Mouse (Mus musculus): ENCODE results near the gene Aff1.

Aff1 gene

DNA sequence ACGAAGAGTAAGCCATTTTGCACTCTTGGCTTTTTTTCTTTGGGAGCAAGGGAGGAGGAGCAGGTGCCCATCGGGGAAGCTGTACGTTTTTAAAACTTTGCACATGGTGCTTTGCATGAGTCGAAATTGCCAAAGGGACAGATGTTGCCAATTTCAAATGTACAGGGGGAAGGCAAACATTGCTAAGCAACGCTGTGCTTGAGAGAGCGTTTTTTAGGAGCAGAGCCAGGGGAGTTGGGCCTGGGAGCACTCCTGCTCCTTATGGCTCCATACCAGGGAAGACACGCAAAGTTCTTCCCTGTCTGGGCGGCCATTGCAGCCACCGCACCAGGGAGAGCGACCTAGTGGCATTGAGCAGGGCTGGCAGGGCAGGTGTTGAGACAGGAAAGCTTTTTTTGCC lies 105.6 kb downstream of the Aff1 start:
- in situ Hi-C loops (cut with MboI; ENCODE audit: low sequenced_read_pairs), result no loop called here

DNA sequence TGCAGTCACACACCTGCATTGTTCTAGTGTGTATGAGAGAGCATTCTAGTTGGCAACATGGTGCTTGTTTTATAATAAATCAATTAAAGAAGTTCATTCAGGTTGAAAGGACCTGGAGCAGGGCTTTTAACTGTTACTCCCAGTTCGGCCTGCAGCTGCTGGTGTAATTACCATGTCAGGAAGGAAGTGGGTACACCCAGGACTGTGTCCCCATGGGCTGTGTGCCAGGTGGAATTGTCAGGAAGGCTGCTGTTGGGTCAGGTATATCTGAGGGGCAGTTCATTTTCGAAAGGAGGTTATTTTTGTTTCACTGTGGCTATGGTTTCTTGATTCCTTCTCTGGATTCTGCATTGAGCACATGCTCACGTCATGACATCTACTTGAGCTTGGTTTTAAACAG lies 107.3 kb downstream of the Aff1 start:
- in situ Hi-C loops (cut with MboI; ENCODE audit: low sequenced_read_pairs), result no loop called here

DNA sequence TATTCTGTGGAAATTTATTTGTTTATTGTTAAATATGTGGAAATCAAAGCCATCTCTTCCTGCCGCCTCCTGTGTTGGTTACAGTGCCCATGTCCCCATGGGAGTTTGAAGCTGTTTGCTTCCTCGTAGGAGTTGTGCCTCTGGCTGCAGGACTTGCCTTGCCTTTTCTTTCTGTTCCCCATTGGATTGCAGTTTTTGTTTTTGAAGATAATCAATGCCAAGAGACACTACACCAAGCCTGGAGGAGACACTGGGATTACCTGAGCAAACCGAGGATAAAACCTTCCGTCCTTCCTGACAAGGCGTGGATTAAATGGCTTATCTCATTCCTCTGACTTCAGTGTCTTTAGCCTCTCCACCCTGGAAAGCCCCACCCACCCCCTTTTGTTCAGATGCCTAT lies 107.8 kb downstream of the Aff1 start:
- in situ Hi-C loops (cut with MboI; ENCODE audit: low sequenced_read_pairs), result loop anchor here (25.0 kb wide), 1 partner anchor 438 kb away; no protein-coding TSS in a partner anchor

DNA sequence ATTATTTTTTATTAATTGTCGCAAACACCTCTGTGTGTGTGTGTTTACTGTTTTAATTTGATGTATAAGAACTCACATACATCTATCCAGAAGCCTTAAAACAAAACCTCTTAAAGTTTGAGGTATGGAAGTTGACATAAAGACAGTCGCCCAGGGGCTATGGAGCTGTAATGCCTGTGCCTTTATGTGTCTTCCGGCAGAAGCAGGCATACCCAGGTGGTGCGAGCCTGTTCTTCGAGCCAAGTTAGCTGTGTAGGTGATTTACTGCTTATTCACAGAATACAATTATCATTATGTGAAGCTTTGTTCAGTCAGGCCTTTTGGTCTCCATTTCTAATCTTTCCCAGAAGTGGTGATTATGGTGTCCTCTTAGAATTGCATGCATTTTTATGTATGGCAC lies 111.2 kb downstream of the Aff1 start:
- in situ Hi-C loops (cut with MboI; ENCODE audit: low sequenced_read_pairs), result loop anchor here (25.0 kb wide), 1 partner anchor 441 kb away; no protein-coding TSS in a partner anchor

DNA sequence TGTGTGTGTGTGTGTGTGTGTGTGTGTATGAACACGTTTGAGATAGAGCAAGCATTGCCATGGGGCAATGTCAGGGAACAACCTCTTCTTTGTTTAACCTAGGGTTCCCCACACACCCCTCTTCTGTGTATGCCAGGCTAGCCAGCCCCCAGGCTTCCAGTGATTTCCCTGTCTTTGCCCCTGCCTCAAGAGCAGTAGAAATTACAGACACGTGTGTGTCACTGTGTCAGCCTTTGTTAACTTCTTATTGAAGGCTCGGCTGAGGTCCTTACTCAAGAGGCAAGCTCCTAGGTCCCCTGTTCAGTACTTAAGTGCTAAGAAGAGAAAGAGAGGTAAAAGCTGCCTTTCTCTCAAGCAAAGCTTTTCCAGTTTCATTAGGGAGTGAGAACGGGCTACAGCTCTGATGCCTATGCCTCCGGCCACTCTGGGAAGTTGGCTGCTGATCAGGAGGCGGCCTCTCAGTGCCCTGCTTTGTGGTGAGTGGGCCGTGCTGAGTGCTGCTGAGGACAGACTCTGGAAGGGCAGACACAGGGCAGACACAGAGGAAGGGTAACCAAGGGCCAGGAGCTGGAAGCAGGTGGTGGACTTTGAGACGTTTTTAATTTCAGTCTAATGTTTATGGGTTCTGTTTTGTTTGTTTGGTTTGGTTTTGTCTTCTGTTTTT lies 111.9 kb downstream of the Aff1 start:
- in situ Hi-C loops (cut with MboI; ENCODE audit: low sequenced_read_pairs), result loop anchor here (25.0 kb wide), 1 partner anchor 442 kb away; no protein-coding TSS in a partner anchor

DNA sequence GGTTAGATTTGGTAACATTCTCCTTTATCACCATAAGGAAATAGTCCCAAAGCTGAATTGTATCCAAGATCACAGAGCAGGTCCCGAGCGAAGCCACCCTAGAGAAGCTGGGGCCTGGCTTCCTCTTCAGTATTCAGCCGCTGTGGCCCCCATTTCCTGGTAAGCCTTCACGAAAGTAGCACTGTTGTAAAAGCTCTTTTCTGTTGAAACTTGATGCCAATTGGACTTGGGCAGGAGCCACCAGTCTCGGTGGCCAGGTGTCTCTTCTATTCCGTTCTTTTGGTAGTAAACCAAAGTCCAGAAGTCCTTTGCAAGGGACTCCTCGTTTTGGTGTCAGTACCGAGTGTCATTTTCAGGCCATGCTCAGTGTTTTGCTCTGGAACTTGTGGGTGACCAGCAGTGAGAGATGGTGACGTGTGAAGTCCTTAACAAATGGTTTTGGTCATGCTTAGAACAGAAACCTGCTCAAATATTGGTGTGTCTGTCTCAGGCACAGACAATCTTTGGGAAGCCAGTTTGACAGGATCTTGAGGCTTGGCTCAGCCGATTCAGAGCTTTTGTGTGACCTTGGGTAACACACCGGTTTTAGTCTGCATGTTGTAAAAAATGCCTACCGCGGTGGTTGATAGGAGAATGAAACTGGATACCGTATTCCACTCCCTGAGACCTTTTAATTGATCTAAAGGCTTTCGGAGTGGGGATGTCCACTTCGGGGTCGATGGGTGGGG lies 114.8 kb downstream of the Aff1 start:
- in situ Hi-C loops (cut with MboI; ENCODE audit: low sequenced_read_pairs), result loop anchor here (25.0 kb wide), 1 partner anchor 445 kb away; no protein-coding TSS in a partner anchor

DNA sequence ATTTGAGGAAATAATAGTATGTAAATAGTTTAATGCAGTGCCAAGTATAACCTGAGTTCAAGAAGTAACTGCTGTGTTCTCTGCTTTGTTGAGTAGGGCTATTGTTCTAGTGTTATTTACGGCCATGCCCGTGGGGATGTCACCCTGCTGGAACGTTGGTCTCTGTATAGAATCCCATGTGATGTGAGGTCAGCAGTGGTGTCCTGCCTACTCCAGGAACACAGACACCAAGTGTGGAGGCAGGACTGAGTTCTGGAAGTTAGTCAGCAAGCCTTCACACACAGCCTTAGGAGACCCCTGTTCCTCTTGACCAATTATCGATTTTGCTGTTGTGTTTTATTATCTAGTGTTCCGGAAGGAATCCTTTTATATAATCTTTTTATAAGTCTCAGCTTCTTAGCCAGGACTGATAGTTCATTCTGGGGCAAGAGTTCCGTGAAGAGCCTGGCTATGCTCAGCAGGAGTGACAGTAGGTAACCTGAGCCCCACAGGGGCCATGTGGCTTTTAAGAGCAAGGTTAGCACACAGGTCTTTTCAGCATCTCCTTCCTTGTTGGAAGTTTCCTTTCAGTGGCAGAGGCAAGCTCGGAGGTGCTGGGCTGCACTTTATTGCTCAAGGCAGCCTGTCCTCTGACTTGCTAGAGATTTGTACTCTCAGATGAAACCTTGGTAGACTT lies 115.6 kb downstream of the Aff1 start:
- in situ Hi-C loops (cut with MboI; ENCODE audit: low sequenced_read_pairs), result loop anchor here (25.0 kb wide), 1 partner anchor 445 kb away; no protein-coding TSS in a partner anchor

DNA sequence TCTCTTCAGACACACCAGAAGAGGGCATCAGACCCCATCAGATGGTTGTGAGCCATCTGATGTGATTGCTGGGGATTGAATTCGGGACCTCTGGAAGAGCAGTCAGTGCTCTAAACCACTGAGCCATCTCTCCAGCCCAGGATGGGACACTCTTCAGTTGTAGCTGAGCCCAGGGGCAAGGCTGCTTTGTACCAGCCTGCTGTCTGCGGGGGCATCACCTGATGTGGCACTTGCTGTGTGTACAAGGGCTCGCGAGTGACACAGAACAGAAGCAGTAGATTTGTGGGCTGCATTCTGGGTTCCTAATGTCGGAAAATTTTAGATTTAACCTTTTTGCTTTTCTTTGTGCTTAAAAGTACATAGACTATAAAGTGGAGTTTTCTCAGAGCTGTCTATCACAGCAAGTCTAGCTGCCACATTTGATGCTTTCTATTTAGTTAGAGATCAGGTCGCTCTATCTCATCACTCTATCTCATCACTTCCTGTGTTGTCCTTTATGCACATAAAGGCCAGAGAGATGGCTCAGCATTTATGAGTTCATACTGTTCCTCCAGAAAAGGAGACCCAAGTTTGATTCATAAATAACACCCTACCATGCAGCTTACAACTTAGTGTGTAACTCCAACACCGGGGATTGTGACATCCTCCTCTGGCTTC lies 117.6 kb downstream of the Aff1 start:
- in situ Hi-C loops (cut with MboI; ENCODE audit: low sequenced_read_pairs), result loop anchor here (10.0 to 25.0 kb wide), 2 partner anchors 125 to 448 kb away; no protein-coding TSS in a partner anchor

DNA sequence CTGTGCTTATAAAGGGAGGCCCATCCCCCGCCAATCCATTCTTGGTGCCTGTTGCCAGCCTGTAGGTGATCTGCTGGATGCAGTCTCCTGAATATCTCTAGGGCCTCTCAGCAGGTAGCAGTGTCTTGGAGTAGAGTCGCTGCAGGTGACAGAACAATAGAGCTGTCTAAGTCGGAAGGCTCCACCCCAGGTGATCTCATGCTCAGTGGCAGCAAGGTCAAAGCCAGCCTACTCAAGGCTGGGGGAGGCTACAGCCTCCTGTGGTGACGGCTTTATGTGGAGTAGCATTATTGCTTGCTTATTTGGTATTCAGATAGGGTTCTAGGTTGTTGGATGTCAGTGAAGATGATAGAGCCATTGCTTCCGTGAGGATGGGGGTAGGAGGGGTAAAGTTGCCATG lies 121.1 kb downstream of the Aff1 start:
- in situ Hi-C loops (cut with MboI; ENCODE audit: low sequenced_read_pairs), result loop anchor here (10.0 to 25.0 kb wide), 2 partner anchors 128 to 451 kb away; no protein-coding TSS in a partner anchor

DNA sequence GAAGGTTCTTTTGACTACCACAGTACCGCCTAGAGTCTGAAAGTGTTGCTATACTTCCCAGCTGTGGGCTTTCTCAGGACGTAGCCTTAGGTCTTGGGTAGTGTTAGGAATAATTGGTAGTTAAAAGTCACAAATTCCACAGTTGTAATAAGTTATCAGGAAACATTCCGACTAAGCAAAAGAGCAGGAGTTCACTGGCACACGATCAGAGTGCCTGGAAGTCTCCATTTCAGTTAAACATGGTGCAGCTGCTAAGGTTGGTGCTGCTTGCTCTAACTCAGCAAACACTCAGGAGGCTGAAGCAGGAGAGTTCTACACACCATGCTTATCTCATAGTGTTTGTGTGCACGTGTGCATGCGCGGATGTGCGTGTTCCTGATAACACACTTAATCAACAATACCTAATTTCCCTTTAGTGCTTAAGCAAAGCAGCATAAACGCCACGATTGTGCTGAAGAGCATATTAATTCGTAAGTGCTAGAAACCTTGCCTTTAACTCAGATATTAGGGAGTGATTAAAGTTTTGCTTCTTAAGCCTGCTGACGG lies 121.9 kb downstream of the Aff1 start:
- in situ Hi-C loops (cut with MboI; ENCODE audit: low sequenced_read_pairs), result loop anchor here (10.0 to 25.0 kb wide), 2 partner anchors 129 to 452 kb away; no protein-coding TSS in a partner anchor

DNA sequence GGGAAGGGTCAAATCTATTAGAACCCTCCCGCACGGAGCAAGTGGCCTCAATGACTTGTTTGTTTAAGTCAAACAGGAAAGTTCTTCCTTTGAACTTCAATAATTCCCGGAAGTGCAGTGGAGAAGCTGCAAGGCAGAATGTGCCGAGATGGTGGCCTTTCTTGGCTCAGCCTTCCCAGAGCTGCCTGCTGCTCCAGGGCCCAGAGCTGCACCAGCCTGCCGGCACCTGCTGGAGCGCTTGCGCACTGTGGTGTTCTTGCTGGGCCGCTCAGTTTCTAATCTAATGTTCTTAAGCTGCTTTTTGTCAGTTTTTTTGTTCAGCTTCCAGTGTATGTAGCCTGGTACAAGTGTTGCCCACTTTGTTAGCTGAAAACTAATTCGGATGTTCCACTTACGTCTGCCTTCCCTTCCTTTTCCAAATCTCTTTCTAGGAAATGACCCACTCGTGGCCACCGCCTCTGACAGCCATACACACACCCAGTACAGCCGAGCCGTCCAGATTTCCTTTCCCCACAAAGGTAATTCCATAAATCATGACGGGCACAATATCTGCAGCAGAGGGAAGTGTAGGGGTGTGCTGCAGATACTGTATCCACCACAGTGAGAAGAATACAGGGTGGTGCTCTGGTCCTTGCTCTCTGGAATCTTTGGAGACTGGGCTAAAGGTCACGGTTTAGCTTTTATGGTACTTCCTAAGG lies 122.5 kb downstream of the Aff1 start:
- in situ Hi-C loops (cut with MboI; ENCODE audit: low sequenced_read_pairs), result loop anchor here (10.0 to 25.0 kb wide), 2 partner anchors 130 to 452 kb away; no protein-coding TSS in a partner anchor

DNA sequence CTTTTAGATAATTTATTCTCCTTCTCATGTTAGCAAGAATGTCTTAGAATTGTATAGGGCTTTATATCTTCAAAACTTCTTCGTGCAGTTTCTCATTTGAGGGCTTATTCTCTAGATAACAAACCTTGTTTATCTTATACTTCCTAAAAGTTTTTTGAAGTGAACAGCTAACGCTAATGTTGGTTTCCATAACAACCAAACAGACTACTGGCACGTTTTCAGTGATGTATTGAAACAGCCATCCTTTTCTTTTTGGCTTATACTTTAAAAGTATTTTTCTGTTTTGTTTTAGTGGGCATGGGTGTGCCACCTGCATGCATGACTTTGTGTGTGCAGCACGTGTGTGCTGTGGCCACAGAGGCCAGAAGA lies 123.1 kb downstream of the Aff1 start:
- in situ Hi-C loops (cut with MboI; ENCODE audit: low sequenced_read_pairs), result loop anchor here (10.0 to 25.0 kb wide), 2 partner anchors 130 to 453 kb away; no protein-coding TSS in a partner anchor

DNA sequence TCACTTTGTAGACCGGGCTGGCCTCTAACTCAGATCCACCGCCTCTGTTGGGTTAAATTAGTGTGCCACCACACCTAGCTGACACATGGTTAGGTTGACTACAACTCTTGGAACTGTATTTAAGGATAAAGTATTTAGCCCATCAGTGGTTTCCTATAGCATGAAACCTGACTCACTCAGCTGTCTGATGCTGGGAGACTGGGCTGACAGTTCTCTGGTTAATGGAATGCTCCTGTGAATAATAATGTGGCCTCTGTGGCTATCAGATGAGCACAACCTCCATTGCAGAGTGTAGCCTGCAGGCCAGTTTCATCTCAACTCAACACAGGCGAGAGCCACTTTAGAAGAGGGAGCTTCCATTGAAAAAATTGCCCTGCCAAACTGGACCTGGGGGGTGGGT lies 124.5 kb downstream of the Aff1 start:
- in situ Hi-C loops (cut with MboI; ENCODE audit: low sequenced_read_pairs), result loop anchor here (10.0 to 25.0 kb wide), 2 partner anchors 132 to 454 kb away; no protein-coding TSS in a partner anchor

DNA sequence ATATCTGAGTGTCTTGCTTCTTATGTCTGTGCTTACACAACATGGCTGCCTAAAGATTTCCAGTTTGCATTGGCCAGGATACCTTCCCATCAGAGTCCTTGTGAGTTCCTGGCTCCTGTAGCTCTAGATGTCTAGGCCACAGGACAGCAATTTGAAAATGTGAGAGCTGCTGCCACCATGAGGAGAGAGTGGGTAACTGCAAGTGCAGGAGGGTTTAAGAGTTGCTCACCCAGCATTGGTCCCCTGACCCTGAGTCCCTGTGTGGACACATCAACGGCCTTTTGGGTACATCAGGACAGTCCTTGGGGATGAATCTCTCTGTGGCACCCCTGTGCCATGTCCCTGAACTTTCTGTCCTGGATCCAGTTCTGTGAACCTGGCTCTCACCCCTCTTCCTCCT lies 125.6 kb downstream of the Aff1 start:
- in situ Hi-C loops (cut with MboI; ENCODE audit: low sequenced_read_pairs), result loop anchor here (10.0 to 25.0 kb wide), 2 partner anchors 133 to 455 kb away; no protein-coding TSS in a partner anchor

DNA sequence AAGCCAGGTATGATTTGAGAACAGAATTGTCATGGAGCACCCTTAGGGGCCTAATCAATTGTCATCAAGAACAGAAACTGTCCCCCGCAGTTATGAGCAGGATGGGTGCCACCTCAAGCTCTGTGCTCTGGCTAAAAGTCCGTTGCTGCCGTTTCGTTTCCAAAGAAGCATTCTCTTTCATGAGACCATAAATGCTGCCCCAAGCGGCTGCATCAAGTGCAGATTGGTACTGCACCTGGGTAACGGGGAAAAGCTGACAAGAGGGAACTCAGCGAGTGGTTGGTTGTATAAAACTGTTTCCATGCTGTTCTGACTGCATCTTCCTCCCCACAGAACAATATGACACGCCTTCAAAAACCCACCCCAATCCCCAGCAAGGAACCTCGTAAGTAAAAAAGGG lies 126.4 kb downstream of the Aff1 start:
- in situ Hi-C loops (cut with MboI; ENCODE audit: low sequenced_read_pairs), result loop anchor here (10.0 to 25.0 kb wide), 2 partner anchors 134 to 456 kb away; no protein-coding TSS in a partner anchor

DNA sequence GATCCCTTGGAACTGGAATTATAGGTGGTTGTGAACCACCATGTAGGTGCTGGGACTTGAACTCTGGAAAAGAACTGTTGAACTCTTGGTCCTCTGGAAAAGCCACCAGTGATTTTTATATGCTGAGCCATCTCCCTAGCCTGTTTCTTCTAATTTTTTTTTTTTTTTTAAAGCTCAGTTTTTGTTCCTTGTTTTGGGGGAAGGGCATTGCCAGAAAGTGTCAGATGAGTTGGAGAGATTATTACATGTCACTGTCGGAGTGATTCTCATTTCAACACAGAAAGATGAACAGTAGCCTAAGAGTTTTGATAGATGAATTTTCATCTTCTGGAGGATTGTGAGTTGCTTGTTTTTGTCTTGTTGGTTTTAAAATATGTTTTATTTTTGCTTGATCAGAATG lies 127.5 kb downstream of the Aff1 start:
- in situ Hi-C loops (cut with MboI; ENCODE audit: low sequenced_read_pairs), result loop anchor here (10.0 to 25.0 kb wide), 2 partner anchors 135 to 457 kb away; no protein-coding TSS in a partner anchor

DNA sequence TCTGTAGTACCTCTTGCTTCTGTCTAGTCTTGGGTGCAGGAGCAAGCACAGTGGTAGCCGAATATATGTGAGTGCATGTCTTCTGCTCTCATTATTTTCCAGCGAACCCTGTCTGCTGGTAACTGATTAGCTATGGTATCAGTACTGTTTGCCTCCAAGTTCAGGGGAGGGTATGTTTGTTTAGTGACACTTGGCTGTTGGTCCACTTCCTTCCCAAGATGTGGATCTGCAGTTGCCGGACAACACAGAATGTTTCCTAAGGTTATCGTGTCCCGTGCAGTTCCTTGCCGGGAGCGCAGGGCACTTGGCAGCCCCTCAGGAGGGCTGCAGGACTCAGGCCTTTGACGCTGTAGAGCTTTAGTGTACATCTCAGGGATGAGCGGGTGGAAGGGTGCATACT lies 128.9 kb downstream of the Aff1 start:
- in situ Hi-C loops (cut with MboI; ENCODE audit: low sequenced_read_pairs), result loop anchor here (25.0 kb wide), 1 partner anchor 459 kb away; no protein-coding TSS in a partner anchor

DNA sequence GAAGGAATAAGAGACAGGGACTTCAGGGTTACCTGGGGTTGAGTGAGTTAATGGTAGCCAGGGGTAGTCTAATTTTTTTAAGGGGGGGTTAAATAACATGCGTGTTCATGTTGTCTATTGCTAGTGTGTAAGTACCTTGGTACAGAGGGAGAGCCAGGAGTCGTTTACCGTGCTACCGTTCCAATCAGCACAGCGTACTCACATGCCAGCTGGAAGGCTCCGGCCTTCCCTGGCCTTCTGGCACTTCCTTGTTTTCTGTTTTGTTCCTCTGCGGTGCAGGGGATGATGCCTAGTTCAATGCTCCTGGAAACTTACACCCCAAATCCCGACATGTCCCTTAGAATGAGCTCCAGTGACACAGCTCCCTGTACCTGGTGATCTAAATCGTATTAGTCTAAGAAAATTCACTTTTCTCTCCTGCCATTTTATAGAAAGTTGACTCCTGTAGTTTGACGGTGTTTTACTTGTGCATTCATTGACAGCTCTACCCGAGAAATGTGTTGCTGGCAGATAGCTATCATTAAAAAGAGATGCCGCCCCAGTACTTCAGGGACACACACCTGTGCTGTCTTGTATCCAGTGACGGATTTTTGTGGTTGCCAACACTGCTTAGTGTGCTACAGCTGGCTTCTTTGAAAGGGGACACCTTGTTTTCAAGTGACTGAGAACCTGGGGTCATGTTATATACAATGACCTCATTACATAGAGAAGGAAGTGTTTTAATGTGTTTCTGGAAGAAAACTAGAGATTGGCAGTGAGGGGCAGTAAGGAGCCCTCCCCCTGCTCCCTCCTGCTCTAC lies 129.5 kb downstream of the Aff1 start:
- in situ Hi-C loops (cut with MboI; ENCODE audit: low sequenced_read_pairs), result loop anchor here (25.0 kb wide), 1 partner anchor 459 kb away; no protein-coding TSS in a partner anchor

All from CH12F3 (cell line).